Mouse (Mus musculus) testis, adult 2 months (tissue): ENCODE data around the gene Plrg1.

Experiments used
- CTCF ChIP-seq: fragments of 200-500 bp; IDR thresholded peaks from 2 replicates; pipeline ENCODE4 v1.5.1; 2012; ENCODE audit warnings: low read depth, mild to moderate bottlenecking, inconsistent platforms, low read length, moderate library complexity; ENCODE audit not compliant: control insufficient read depth, insufficient read depth, insufficient replicate concordance
- POLR2A ChIP-seq: fragments of 200-500 bp; IDR thresholded peaks from 2 replicates; pipeline ENCODE4 v1.6.1; 2012; ENCODE audit warnings: low read depth, mild to moderate bottlenecking, inconsistent platforms, low read length, moderate library complexity; ENCODE audit not compliant: control insufficient read depth

GRCm38 (mm10) chr3:83053758-83054157 lies 1.6 kb upstream of the Plrg1 start:
- TF ChIP-seq CTCF (no peak), POLR2A (no peak)
